Mouse (Mus musculus) CD4-positive naive resting alpha-beta T cell, adult 57 days (primary cell): ENCODE results near the gene Glb1l3. TPM values are rescaled to one million over a fixed set of nuclear protein-coding genes. Genes with fewer than 3 reads are reported as not detected.

Experiments
- total RNA-seq: library from RNA; stranded (reverse); gene quantifications from one replicate; pipeline ENCODE4 v1.2.4, GENCODE M21; 2023

The Glb1l3 gene
- total RNA-seq = not detected

DNA sequence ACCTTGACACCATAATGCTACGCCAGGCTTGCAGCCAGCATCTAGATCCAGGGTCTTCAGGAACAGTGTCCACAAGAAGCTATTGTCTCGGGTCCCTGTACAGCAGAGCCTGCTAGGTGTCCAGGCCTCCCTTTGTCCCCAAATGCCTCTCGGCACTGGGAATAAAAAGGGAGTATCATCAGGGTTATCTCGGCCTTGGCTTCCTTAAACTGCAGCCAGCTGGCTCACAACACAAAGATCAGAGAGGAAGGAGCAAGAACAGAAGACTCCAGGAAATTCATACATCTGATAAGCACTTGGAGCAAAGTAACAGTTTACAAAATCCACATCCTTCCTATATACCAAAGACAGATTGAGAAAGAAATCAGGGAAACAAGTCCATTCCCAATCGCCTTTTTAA lies at the start of gene Glb1l3:
Gene Glb1l3 (minus strand): TSS at position 140 of the 400 bp plus-strand sequence.

DNA sequence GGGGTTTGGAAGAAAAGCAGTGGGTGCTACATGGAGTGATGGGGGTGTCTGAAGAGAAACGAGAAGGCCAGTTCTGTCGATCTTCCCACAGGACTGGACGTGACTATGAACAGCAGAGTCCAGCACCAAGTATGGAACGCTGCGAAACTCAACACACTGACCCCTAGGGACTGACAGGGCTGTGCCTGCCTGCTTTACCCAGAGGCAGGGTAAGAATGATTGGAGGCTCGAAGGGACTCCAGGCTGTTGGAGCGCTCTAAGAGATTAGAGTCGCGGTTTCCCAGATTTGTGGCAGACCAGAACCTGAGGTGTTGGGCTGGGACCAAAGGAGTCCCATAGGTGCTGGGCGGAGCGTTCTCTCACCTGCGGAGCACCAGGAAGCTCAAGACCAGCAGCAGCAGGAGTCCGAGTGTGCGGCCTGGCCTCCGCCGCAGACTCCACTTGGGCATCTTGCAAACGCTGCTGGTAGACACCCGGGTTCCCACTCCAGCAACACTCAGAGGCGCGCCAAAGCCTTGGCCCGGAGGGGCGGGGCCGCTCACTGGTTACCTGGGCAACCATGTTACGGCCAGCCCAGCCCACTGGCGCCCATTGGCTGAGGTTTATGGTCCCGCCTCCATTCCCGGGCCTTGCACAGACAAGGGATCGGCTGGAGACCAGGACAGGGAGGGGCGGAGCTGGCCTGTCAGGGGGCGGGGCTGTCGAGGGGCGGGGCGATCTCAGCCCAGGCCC lies 54.6 kb downstream of the Glb1l3 start, which contains the start of gene Glb1l2:
Gene Glb1l2 (minus strand): TSS at position 534 of the 732 bp plus-strand sequence.

Other genes starting within 250 kb of the Glb1l3 start
- not detected for gene B3gat1, start 127.2 kb downstream of the Glb1l3 start, total RNA-seq
- not detected for gene Glb1l2, start 54.4 kb downstream of the Glb1l3 start, total RNA-seq
- not detected for gene Gm1110, start 62.2 kb upstream of the Glb1l3 start, total RNA-seq
- 24.9 TPM for gene Acad8, start 138.7 kb upstream of the Glb1l3 start, total RNA-seq
- gene Thyn1, start 138.8 kb upstream of the Glb1l3 start, total RNA-seq = 22.6 TPM
- 46.6 TPM for gene Vps26b, start 169.2 kb upstream of the Glb1l3 start, total RNA-seq
- 69.0 TPM for gene Ncapd3, start 169.3 kb upstream of the Glb1l3 start, total RNA-seq